In the genomic region with DNA sequence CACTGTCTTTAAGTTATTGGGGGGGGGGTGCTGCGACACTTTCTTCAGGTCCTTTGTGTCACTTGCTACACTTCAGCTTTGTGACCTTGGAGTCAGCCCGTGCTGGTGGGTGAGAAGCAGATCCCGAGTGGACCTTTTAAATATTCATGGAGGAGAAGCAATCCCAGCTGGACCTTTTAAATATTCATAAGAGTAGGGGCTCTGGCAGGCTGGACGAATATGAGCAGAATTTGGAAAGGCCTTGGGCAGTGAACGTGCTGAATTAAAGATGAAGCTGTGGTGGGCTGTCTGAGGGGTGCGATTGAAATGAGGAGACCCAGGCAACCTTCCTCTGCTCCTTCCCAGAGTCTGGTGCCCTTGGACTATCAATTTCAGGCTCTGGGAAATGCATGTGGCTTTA, we compare ENCODE assay signal across 12 mouse cellular contexts. TPM values are rescaled to one million over a fixed set of nuclear protein-coding genes. Genes with fewer than 3 reads are reported as not detected.
A peak's percentile ranks its signal among the peaks of the same experiment; 100 is the strongest.
DNase-seq lines count a peak whose midpoint lies in the region; ATAC-seq lines count a peak whose summit lies in the region.
"Had no signal": no experiment of that assay in that cellular context is flagged by ENCODE, and none has a peak within 500 bp of the region (broad histone marks: within the 10 kb centered on the region; RNA-seq: fewer than 3 reads in every experiment).

No protein-coding gene starts in this region.

- ATAC-seq in neural tube, embryonic 13.5 days (ENCODE audit: low read depth): no peak
- no peak for ATAC-seq in neural tube, embryonic 15.5 days (ENCODE audit: low FRiP score)
- no peak for ATAC-seq in limb, embryonic 12.5 days (ENCODE audit: insufficient number of reproducible peaks, insufficient read depth, low FRiP score, low TSS enrichment, low read depth)
- no peak for ATAC-seq in granulocyte monocyte progenitor cell, adult 5-6 weeks (replicated peaks; ENCODE audit: poor library complexity, severe bottlenecking)
- ATAC-seq: liver, postnatal 0 days had no signal

- H3K4me1 ChIP-seq in neural tube, embryonic 13.5 days (replicated peaks): peaks cover 61% of the 10 kb centered on the region
- peaks cover 38% of the 10 kb centered on the region for H3K4me1 ChIP-seq in neural tube, embryonic 15.5 days
- H3K4me1 ChIP-seq in limb, embryonic 12.5 days (replicated peaks): peaks cover 52% of the 10 kb centered on the region

- peak; percentile 25 for DNase-seq in fibroblast of lung, adult 2 months (ENCODE audit: low read depth)
- no peak for DNase-seq in right cerebral cortex, postnatal 4 days
- DNase-seq in liver: no peak
- DNase-seq: liver, postnatal 0 days; thymus, adult 18-20 months had no signal

- H3K9ac ChIP-seq in neural tube, embryonic 13.5 days: no peak overlapping the region
- no peak overlapping the region for H3K9ac ChIP-seq in neural tube, embryonic 15.5 days (replicated peaks)
- no peak overlapping the region for H3K9ac ChIP-seq in limb, embryonic 12.5 days (replicated peaks)
- H3K9ac ChIP-seq: liver, postnatal 0 days had no signal

- no peaks in the 10 kb centered on the region for H3K36me3 ChIP-seq in neural tube, embryonic 13.5 days
- no peaks in the 10 kb centered on the region for H3K36me3 ChIP-seq in neural tube, embryonic 15.5 days
- no peaks in the 10 kb centered on the region for H3K36me3 ChIP-seq in limb, embryonic 12.5 days
- H3K36me3 ChIP-seq: G1E had no signal

- H3K4me3 ChIP-seq in neural tube, embryonic 13.5 days: no peak overlapping the region
- H3K4me3 ChIP-seq in neural tube, embryonic 15.5 days (replicated peaks): no peak overlapping the region
- no peak overlapping the region for H3K4me3 ChIP-seq in limb, embryonic 12.5 days (replicated peaks)

- H3K27ac ChIP-seq in neural tube, embryonic 13.5 days (replicated peaks): peak overlapping the region; percentile 70
- no peak overlapping the region for H3K27ac ChIP-seq in neural tube, embryonic 15.5 days (replicated peaks)
- 0 out of 2 replicates have a peak overlapping the region, but pooled peaks have one; percentile 12 for H3K27ac ChIP-seq in limb, embryonic 12.5 days

- 11% methylated on average over 6 of the region's 6 CpGs for WGBS in neural tube, embryonic 13.5 days
- WGBS in neural tube, embryonic 15.5 days: 18% methylated on average over 6 of the region's 6 CpGs
- WGBS in limb, embryonic 12.5 days: 50% methylated on average over 6 of the region's 6 CpGs

- H3K27me3 ChIP-seq in neural tube, embryonic 13.5 days: no peaks in the 10 kb centered on the region
- H3K27me3 ChIP-seq in neural tube, embryonic 15.5 days (replicated peaks): no peaks in the 10 kb centered on the region
- no peaks in the 10 kb centered on the region for H3K27me3 ChIP-seq in limb, embryonic 12.5 days

- H3K4me2 ChIP-seq in neural tube, embryonic 13.5 days: no peak overlapping the region
- no peak overlapping the region for H3K4me2 ChIP-seq in neural tube, embryonic 15.5 days
- H3K4me2 ChIP-seq in limb, embryonic 12.5 days: no peak overlapping the region

- H3K9me3 ChIP-seq in neural tube, embryonic 13.5 days: no peaks in the 10 kb centered on the region
- H3K9me3 ChIP-seq in neural tube, embryonic 15.5 days (replicated peaks): no peaks in the 10 kb centered on the region
- H3K9me3 ChIP-seq in limb, embryonic 12.5 days: no peaks in the 10 kb centered on the region
- H3K9me3 ChIP-seq: G1E had no signal

RNA-seq across cellular contexts. Expression of a gene that starts 35.3 kb away (rescaled TPM):
- 0.29 TPM in 1 of 2 replicates, not detected in the other for polyA plus RNA-seq in neural tube, embryonic 13.5 days (2015; fragmentation: Nextera tagmentation; extraction: Ambion mirVana)
- 0.19 TPM in 1 of 2 replicates, not detected in the other for polyA plus RNA-seq in neural tube, embryonic 15.5 days (2015; fragmentation: Nextera tagmentation; extraction: Ambion mirVana)
- polyA plus RNA-seq in limb, embryonic 12.5 days (2016; fragmentation: Nextera tagmentation; extraction: Ambion mirVana): not detected in 2 replicates
- not detected in 2 replicates for total RNA-seq in granulocyte monocyte progenitor cell, adult 5-6 weeks (2014; fragmentation: Nextera tagmentation)
- not detected in 2 replicates for total RNA-seq in granulocyte monocyte progenitor cell, adult 5-6 weeks (2017)
- total RNA-seq: common myeloid progenitor, adult 5-6 weeks had no signal
- polyA plus RNA-seq: G1E had no signal

RNA-seq across cellular contexts. Expression of a gene that starts 47.4 kb away (rescaled TPM):
- 0.41 and 0.43 TPM in 2 replicates for polyA plus RNA-seq in neural tube, embryonic 13.5 days (2015; fragmentation: Nextera tagmentation; extraction: Ambion mirVana)
- polyA plus RNA-seq in neural tube, embryonic 15.5 days (2015; fragmentation: Nextera tagmentation; extraction: Ambion mirVana): 0.28 and 0.37 TPM in 2 replicates
- not detected in 2 replicates for polyA plus RNA-seq in limb, embryonic 12.5 days (2016; fragmentation: Nextera tagmentation; extraction: Ambion mirVana)
- total RNA-seq in granulocyte monocyte progenitor cell, adult 5-6 weeks (2014; fragmentation: Nextera tagmentation): not detected in 2 replicates
- not detected in 2 replicates for total RNA-seq in granulocyte monocyte progenitor cell, adult 5-6 weeks (2017)
- total RNA-seq: common myeloid progenitor, adult 5-6 weeks had no signal
- polyA plus RNA-seq: G1E; kidney, embryonic 16.5 days had no signal

RNA-seq across cellular contexts. Expression of a gene that starts 56.8 kb away (rescaled TPM):
- polyA plus RNA-seq in neural tube, embryonic 13.5 days (2015; fragmentation: Nextera tagmentation; extraction: Ambion mirVana): 136 and 156 TPM in 2 replicates
- 103 and 120 TPM in 2 replicates for polyA plus RNA-seq in neural tube, embryonic 15.5 days (2015; fragmentation: Nextera tagmentation; extraction: Ambion mirVana)
- polyA plus RNA-seq in limb, embryonic 12.5 days (2016; fragmentation: Nextera tagmentation; extraction: Ambion mirVana): 78.4 and 79.3 TPM in 2 replicates
- total RNA-seq in granulocyte monocyte progenitor cell, adult 5-6 weeks (2014; fragmentation: Nextera tagmentation): 0.19 and 0.24 TPM in 2 replicates
- 2.8 and 3.6 TPM in 2 replicates for total RNA-seq in granulocyte monocyte progenitor cell, adult 5-6 weeks (2017)
